Mouse (Mus musculus) fat pad, adult 2 months (tissue): ENCODE data around the gene Ripor2.

Source experiments
- DNase-seq: peaks from one replicate; pipeline ENCODE4 v3.0.0-alpha.2; 2011; ENCODE audit warnings: low read depth, low spot score; ENCODE audit errors: extremely low read depth

Ripor2 gene

GRCm38 (mm10) chr13:24616645-24617044 is 34.7 kb downstream of the Ripor2 start:
- no peak for DNase-seq

DNA sequence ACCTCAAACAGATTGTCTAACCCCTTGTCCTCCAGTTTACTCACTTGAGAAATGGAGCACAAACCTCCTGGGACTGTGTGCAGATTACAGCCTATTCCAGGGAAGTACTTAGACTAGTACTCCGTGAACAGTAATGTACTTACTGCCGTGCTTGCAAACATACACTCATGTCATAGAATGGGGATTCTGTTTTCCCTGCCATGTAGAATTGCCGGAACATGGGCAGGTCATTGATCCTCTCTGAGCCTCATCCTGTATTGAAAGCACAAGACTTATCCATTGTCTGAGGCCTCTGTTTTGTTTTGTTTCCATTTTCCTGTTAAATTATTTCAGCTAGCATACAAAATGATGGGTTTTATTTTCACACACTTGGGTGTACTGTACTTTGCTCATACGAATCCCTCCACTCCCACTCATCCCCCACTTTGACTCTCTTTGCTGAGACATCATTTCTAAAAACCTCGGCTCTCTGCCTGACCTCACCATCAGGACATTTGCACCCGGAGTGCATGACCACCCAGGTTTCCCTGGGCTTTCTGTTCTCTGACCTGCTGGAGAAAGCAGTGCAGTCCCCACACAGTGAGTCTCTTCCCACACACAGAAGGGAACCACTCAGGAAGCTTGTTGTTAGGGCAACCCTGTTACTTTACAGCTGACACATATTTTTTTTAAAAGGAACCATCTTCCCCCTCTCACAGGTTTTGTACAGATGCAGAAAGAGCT is 35.2 kb downstream of the Ripor2 start:
- no peak for DNase-seq

- no peak for DNase-seq
Observed at GRCm38 (mm10) chr13:24617799-24618130, 35.8 kb downstream of the Ripor2 start.

DNA sequence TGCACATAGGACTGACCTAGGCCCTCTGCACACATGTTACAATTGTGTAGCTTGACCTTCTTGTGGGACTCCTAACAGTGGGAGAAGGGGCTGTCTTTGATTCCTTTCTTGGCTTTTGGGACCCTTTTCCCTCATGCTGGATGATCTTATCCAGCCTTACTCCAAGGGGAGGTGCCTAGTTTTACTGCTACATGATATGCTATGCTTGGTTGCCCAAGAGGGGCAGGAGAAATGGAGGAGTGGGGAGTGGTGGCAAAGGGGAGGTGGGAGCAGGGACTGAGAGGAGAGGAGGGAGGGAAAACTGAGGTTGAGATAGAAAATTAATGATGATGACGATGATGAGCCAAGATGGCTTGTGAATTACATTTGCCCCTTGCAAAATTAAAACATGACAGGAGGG is 37.7 kb downstream of the Ripor2 start:
- DNase-seq: no peak

GRCm38 (mm10) chr13:24620439-24620838 is 38.5 kb downstream of the Ripor2 start:
- no peak for DNase-seq

DNA sequence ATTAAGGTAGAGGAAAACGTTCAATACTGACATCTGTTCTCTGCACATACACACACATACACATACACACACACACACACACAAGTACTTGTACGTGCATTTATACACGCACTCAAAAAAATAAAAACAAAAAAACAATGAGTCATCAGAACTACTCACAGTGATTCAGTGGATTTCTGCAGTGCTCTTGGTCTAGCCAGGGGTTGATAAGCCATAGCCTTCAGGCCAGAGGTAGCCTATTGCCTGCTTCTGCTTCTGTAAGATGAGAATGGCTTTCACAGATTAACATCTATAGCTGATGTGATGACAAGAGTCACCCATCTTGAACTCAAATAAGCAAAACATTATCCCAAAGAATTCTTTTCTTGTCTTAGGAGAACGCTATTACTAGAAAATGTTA is 41.6 kb downstream of the Ripor2 start:
- DNase-seq: no peak

GRCm38 (mm10) chr13:24625071-24625470 is 43.1 kb downstream of the Ripor2 start:
- DNase-seq: no peak

DNA sequence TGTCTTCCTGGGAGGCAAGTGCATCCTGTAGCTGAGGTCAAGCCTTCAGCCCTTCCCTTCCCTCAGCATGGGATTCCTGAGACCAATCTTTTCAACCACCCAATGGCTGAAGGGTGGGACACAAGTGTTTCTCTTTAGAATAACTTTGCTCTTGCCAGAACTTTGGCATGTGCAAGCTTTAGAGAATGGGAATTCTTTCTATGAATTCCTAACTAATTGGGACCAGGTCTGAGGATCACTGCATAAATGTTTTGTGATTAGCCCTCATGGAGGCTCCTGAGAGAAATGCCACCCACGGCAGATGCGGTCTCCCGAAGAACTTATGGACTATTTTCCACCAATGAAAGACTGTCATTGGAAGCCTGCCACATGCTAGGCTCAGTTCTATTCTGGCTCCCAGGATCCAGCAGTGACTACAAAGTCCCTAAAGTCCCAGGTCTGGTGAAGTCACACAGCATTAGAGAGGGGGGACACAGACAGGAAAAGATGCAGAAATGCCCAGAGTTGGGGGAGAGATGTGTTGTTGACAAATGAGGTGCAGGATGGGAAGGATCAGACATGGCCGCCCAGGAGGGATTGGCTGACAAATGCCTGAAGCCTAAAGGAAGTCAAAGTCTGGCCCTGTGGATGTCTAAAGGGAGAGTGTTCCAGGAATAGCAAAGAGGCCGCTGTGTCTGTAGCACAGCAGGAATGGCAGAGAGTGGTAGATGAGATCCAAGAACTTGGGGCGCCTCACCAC is 44.9 kb downstream of the Ripor2 start:
- DNase-seq: no peak

DNA sequence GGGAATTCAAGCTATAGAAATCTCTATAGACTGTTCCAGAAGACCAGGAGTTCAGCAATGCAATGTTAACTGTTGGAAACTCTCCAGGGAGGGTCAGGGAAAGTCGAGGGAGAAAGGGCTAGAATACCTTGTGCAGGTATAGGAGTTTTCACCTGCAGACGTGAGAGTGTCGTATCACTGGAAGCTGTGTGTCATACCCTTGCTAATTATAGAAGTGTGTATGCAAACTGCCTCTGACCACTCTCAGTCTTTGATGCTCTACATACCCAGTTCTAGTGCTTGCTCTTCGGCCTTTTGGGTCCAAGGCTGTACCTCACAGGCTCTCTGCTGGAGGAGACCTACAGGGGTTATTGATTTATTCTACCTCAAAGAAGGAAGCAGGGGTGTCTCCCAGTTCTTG is 46.2 kb downstream of the Ripor2 start:
- no peak for DNase-seq

- no peak for DNase-seq
Observed at GRCm38 (mm10) chr13:24629073-24629621, 47.2 kb downstream of the Ripor2 start.

- DNase-seq: no peak
Observed at GRCm38 (mm10) chr13:24630364-24630763, 48.4 kb downstream of the Ripor2 start.

DNA sequence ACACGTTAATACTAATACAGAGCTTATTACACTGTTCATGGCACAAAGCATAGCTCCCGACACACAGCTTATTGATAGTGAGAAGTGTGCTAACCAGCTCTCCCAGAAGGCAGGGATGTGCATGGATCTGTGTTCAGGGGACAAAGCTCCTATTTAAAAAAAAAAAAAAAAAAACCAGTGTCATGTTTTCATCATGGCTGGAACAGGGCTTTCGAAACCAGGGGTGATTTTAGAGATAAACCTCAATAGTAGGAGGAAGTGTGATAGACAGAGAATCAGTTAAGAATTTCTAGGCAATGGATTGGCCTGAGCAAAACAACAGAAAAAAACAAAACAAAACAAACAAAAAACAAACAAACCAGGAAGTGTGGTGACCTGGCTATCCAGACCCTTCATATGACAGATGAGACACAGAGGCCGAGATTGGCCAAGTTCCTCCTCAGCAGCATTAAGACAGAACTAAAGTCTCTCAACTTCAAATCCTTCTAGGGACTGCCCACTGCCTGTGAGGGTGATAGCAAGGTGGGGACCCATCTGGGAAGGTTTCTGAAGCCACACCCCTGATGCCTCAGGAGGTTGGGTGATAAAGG is 51.1 kb downstream of the Ripor2 start:
- DNase-seq: no peak

GRCm38 (mm10) chr13:24634346-24635120 is 52.5 kb downstream of the Ripor2 start:
- no peak for DNase-seq

DNA sequence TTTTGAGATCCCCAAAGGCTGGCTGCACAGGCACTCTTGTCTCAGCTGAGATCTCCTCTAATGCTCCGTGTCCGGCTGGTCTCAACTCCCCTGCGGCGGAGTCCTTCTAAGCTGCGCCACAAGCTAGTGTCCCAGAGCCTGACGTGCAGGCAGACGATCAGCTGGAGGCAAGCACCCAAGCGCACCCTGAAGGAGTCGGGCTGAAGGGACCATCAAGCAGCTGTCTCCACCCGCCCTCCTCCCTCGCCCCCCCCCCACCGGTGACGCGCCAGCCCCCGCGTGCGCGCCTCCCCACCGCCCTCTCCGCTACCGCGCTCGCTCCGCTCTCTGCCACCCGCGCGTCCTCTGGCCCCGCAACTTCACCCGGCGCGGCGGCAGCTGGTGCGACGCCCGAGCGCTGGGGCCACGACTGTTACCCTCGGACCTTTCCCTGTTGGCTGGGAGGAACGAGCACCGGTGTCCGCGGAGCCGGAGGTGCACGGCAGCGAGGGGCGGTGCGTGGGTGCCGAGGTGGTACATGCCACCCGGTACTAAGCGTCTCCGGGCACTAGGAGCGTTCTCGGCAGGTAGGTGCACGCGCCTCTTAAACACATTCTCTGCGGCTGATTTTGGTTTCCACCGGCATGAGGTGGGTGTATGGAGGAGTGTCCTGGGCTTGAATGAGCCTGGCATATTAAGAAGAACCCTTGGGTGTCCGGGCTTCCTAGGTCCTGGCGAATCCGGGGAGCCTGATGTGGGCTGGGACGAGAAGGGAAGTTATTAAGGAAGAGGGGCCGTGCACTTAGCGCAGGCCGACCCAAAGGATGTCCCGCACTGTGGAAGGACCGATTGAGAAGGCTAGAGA is 56.6 kb downstream of the Ripor2 start:
- DNase-seq: no peak

- no peak for DNase-seq
Observed at GRCm38 (mm10) chr13:24639215-24640165, 57.5 kb downstream of the Ripor2 start.

- DNase-seq: no peak
Observed at GRCm38 (mm10) chr13:24640166-24640560, 58.2 kb downstream of the Ripor2 start.

- no peak for DNase-seq
Observed at GRCm38 (mm10) chr13:24640836-24641385, 58.9 kb downstream of the Ripor2 start.

- DNase-seq: no peak
Observed at GRCm38 (mm10) chr13:24641491-24642430, 59.8 kb downstream of the Ripor2 start.
